Mouse (Mus musculus) CH12.LX (cell line): ENCODE results near the gene Aurkb. TPM values are rescaled to one million over a fixed set of nuclear protein-coding genes. Genes with fewer than 3 reads are reported as not detected.

Source experiments
- DNase-seq: peaks from one replicate; pipeline ENCODE4 v3.0.0-alpha.2; 2013; ENCODE audit errors: extremely low read depth
- H3K27ac ChIP-seq: 2 replicates; pipeline ENCODE4 v1.5.1; 2012; ENCODE audit warnings: low read depth, mild to moderate bottlenecking, control low read depth, moderate library complexity; ENCODE audit not compliant: insufficient read depth
- H3K27me3 ChIP-seq: replicated peaks from 2 replicates; pipeline ENCODE3; 2012; ENCODE audit warnings: inconsistent platforms
- H3K36me3 ChIP-seq, 2 experiments: replicated peaks in 1 of 2; 2 replicates each; pipeline versions ENCODE3 to v1.6.1; 2012; ENCODE audit warnings: inconsistent platforms in 1 of 2, low read length in 1 of 2, mild to moderate bottlenecking in 1 of 2, mixed read lengths in 1 of 2, moderate library complexity in 1 of 2; ENCODE audit not compliant: control insufficient read depth in 1 of 2, insufficient read depth in 1 of 2
- H3K4me1 ChIP-seq, 2 experiments: 2 replicates each; pipeline ENCODE4 v1.6.1; 2012; ENCODE audit warnings: inconsistent platforms in 1 of 2, moderate library complexity in 1 of 2; ENCODE audit not compliant: insufficient read depth in 2 of 2, control insufficient read depth in 1 of 2
- H3K4me2 ChIP-seq: 2 replicates; pipeline ENCODE4 v1.6.1; 2012; ENCODE audit warnings: low read depth, mild to moderate bottlenecking, control low read depth; ENCODE audit not compliant: poor library complexity, insufficient read depth, severe bottlenecking
- H3K4me3 ChIP-seq, 3 experiments: fragments of 150-350 bp in 1 of 3; sonication (generic) in 1 of 3; replicated peaks in 1 of 3; 2 replicates each; pipeline versions ENCODE3 to v1.5.1; 2011 to 2012; ENCODE audit warnings: low read depth in 2 of 3, low read length in 2 of 3, mild to moderate bottlenecking in 2 of 3, moderate library complexity in 2 of 3, control low read depth in 1 of 3, improper control_type of control experiment in 1 of 3, inconsistent platforms in 1 of 3, mixed read lengths in 1 of 3; ENCODE audit not compliant: poor library complexity in 1 of 3
- H3K79me2 ChIP-seq: replicated peaks from 2 replicates; pipeline ENCODE4 v1.6.1; 2012; ENCODE audit warnings: mild to moderate bottlenecking, moderate library complexity; ENCODE audit not compliant: control insufficient read depth, poor library complexity, insufficient read depth, severe bottlenecking; ENCODE audit errors: extremely low read depth
- H3K9ac ChIP-seq: 2 replicates; pipeline ENCODE4 v1.6.1; 2012; ENCODE audit warnings: low read depth, mild to moderate bottlenecking, control low read depth, moderate library complexity; ENCODE audit not compliant: insufficient read depth
- H3K9me3 ChIP-seq: replicated peaks from 2 replicates; pipeline ENCODE3; 2012; ENCODE audit warnings: low read length, inconsistent platforms, mixed read lengths
- CHD1 ChIP-seq: IDR thresholded peaks from 2 replicates; pipeline ENCODE4 v1.6.1; 2012; ENCODE audit warnings: low read depth, low read length, improper control_type of control experiment, inconsistent platforms
- CTCF ChIP-seq, 2 experiments: IDR thresholded peaks in 1 of 2; conservative IDR thresholded peaks in 1 of 2; 2 replicates each; pipeline ENCODE4 v1.5.1; 2011 to 2012; ENCODE audit warnings: low read depth in 2 of 2, low read length in 2 of 2, improper control_type of control experiment in 1 of 2, inconsistent platforms in 1 of 2, mild to moderate bottlenecking in 1 of 2, moderate library complexity in 1 of 2
- E2F4 ChIP-seq: IDR thresholded peaks from 2 replicates; pipeline ENCODE4 v1.6.1; 2011; ENCODE audit warnings: low read depth, low read length, improper control_type of control experiment; ENCODE audit not compliant: insufficient replicate concordance
- EP300 ChIP-seq: IDR thresholded peaks from 2 replicates; pipeline ENCODE4 v1.6.1; 2011; ENCODE audit warnings: low read length, improper control_type of control experiment
- ETS1 ChIP-seq: conservative IDR thresholded peaks from 2 replicates; pipeline ENCODE4 v1.6.1; 2012; ENCODE audit warnings: low read depth, mild to moderate bottlenecking, inconsistent platforms, low read length, improper control_type of control experiment, moderate library complexity
- GABPA ChIP-seq: IDR thresholded peaks from 2 replicates; pipeline ENCODE4 v1.6.1; 2012; ENCODE audit warnings: low read depth, low read length, improper control_type of control experiment, inconsistent platforms; ENCODE audit not compliant: insufficient replicate concordance
- HCFC1 ChIP-seq: IDR thresholded peaks from 2 replicates; pipeline ENCODE4 v1.6.1; 2012; ENCODE audit warnings: low read depth, mild to moderate bottlenecking, inconsistent platforms, low read length, improper control_type of control experiment
- IRF4 ChIP-seq: IDR thresholded peaks from 2 replicates; pipeline ENCODE4 v1.6.1; 2014; ENCODE audit warnings: low read depth, mild to moderate bottlenecking, inconsistent platforms, low read length, improper control_type of control experiment
- JUND ChIP-seq: conservative IDR thresholded peaks from 2 replicates; pipeline ENCODE4 v1.6.1; 2011; ENCODE audit warnings: low read depth, low read length, improper control_type of control experiment
- MAX ChIP-seq: IDR thresholded peaks from 2 replicates; pipeline ENCODE4 v1.6.1; 2011; ENCODE audit warnings: low read length, improper control_type of control experiment
- MXI1 ChIP-seq: IDR thresholded peaks from 2 replicates; pipeline ENCODE4 v1.6.1; 2011; ENCODE audit warnings: mild to moderate bottlenecking, low read depth, low read length, improper control_type of control experiment
- NELFE ChIP-seq: IDR thresholded peaks from 2 replicates; pipeline ENCODE4 v1.6.1; 2011; ENCODE audit warnings: low read depth, low read length, improper control_type of control experiment
- NRF1 ChIP-seq: IDR thresholded peaks from 2 replicates; pipeline ENCODE4 v1.6.1; 2014; ENCODE audit warnings: low read depth, mild to moderate bottlenecking, inconsistent platforms, low read length, improper control_type of control experiment, moderate library complexity
- RAD21 ChIP-seq: IDR thresholded peaks from 2 replicates; pipeline ENCODE4 v1.6.1; 2011; ENCODE audit warnings: low read depth, mild to moderate bottlenecking, low read length, improper control_type of control experiment, moderate library complexity
- SMC3 ChIP-seq: IDR thresholded peaks from 2 replicates; pipeline ENCODE4 v1.6.1; 2011; ENCODE audit warnings: low read depth, low read length, improper control_type of control experiment
- TBP ChIP-seq: conservative IDR thresholded peaks from 2 replicates; pipeline ENCODE4 v1.6.1; 2011; ENCODE audit warnings: low read depth, low read length, improper control_type of control experiment
- USF2 ChIP-seq: conservative IDR thresholded peaks from 2 replicates; pipeline ENCODE4 v1.6.1; 2011; ENCODE audit warnings: low read depth, low read length, improper control_type of control experiment
- ZC3H11A ChIP-seq: IDR thresholded peaks from 2 replicates; pipeline ENCODE4 v1.6.1; 2012; ENCODE audit warnings: low read depth, mild to moderate bottlenecking, inconsistent platforms, low read length, improper control_type of control experiment
- ZKSCAN1 ChIP-seq: IDR thresholded peaks from 2 replicates; pipeline ENCODE4 v1.6.1; 2012; ENCODE audit warnings: low read depth, inconsistent platforms, low read length, improper control_type of control experiment, borderline replicate concordance
- ZNF384 ChIP-seq: IDR thresholded peaks from 2 replicates; pipeline ENCODE4 v1.6.1; 2012; ENCODE audit warnings: low read depth, low read length, improper control_type of control experiment, inconsistent platforms
- dilution Hi-C: fragments of 300-500 bp; cut with MboI; formaldehyde crosslinking; loops from 2 replicates; pipeline ENCODE4 v1.14.3; 2020; ENCODE audit warnings: low sequenced_read_pairs; ENCODE audit not compliant: extremely low pct_unique_long_range_greater_than_20kb, extremely low pct_ligation_motif_present
- in situ Hi-C: fragments of 300-500 bp; cut with MboI; formaldehyde crosslinking; loops from 3 replicates; pipeline ENCODE4 v1.14.3; 2019; ENCODE audit warnings: low sequenced_read_pairs, low pct_ligation_motif_present, low pct_unique_long_range_greater_than_20kb, mixed read lengths
- polyA plus RNA-seq: library from polyadenylated mRNA; unstranded; fragments of >175 nt; gene quantifications from 2 replicates; pipeline ENCODE4 v1.2.1, GENCODE M21; 2012; ENCODE audit warnings: low read depth; ENCODE audit not compliant: insufficient read length
- total RNA-seq, 2 experiments: library from RNA; depleted of rRNA; stranded (reverse); fragments of 300-350 nt in 1 of 2; fragments of >200 nt in 1 of 2; gene quantifications; 2 replicates each; pipeline ENCODE4 v1.2.3; 2012 to 2014

Gene Aurkb
- total and polyA plus RNA-seq, 3 experiments, result 170 to 200 (median 190) TPM

DNA sequence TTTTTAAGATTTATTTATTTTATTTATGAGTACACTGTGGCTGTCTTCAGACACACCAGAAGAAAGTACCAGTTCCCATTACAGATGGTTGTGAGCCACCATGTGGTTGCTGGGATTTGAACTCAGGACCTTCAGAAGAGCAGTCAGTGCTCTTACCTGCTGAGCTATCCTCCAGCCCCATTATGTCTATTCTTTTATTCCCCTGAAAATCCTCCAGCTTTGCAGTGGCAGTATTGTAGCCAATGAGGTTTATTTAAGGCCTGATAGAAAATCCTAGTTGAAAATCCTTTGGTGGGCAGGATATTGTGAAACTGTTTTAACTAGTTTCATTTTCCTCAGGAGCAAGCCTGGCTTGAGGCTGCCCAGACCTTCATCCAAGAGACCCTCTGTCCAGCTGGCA, 24.8 kb upstream of the Aurkb start:
- peaks cover 18% of the 10 kb centered on the region for H3K79me2 ChIP-seq
- no peak overlapping the region for H3K4me3 ChIP-seq
- H3K4me2 ChIP-seq, result no peak overlapping the region
- TF ChIP-seq TBP (peak; percentile 84), USF2 (no peak), MAX (no peak), ZKSCAN1 (no peak), EP300 (no peak)
- peaks cover 5 to 21% of the 10 kb centered on the region in 2 experiments; a peak in 3 of 4 replicates for H3K4me1 ChIP-seq
- H3K36me3 ChIP-seq, result peaks cover 40 to 59% of the 10 kb centered on the region in 2 experiments
- H3K27ac ChIP-seq, result no peak overlapping the region
- no peaks in the 10 kb centered on the region for H3K9me3 ChIP-seq
- dilution Hi-C loops (no loop called here), in situ Hi-C loops (no loop called here)
- H3K9ac ChIP-seq, result no peak overlapping the region
- DNase-seq, result no peak
- no peaks in the 10 kb centered on the region for H3K27me3 ChIP-seq

DNA sequence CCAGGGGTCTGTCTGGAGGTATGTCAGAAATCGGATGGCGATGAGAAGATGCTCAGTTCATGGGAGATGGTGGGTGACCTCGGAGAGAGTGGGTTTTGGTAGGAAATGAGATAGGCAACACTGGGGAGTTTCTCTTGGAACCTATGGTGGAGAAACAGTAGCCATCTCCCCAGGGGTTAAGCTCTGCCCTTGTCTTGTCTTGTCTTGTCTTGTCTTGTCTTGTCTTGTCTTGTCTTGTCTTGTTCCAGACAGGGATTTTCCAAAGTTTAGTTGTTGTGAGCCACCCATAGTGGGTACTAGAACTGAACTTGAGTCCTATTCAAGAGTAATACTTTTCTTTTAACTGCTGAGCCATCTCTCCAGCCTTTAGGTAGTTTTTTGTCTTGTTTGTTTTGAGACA, 18.9 kb upstream of the Aurkb start:
- Histone ChIP-seq H3K9ac (no peak overlapping the region), H3K4me1 (no peaks in the 10 kb centered on the region), H3K27ac (no peak overlapping the region), H3K9me3 (no peaks in the 10 kb centered on the region), H3K4me2 (no peak overlapping the region), H3K79me2 (no peaks in the 10 kb centered on the region), H3K4me3 (no peak overlapping the region)
- DNase-seq, result no peak
- dilution Hi-C loops, result no loop called here
- in situ Hi-C loops, result no loop called here
- TF ChIP-seq SMC3 (no peak), CHD1 (peak; percentile 97), USF2 (no peak), GABPA (no peak), NELFE (no peak), JUND (no peak), NRF1 (no peak), E2F4 (no peak)
- TF ChIP-seq, all 38 proteins: peak for 1
- Histone ChIP-seq H3K27me3 (no peaks in the 10 kb centered on the region), H3K36me3 (peaks cover 86 to 100% of the 10 kb centered on the region in 2 experiments)

DNA sequence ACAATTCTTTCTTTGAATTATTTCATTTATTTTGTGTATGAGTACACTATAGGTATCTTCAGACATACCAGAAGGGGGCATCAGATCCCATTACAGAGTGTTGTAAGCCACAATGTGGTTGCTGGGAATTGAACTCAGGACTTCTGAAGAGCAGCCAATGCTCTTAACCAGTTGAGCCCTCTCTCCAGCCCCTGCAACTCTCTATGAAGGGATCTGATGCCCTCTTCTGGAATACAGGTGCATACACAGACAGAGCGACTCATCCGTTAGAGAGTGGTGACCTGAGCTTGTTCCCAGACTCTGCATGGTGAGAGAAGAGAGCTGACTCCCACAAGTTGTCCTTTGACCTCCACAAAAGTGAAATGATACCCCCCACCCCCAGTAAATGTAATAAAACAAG, 16.6 kb upstream of the Aurkb start:
- dilution Hi-C loops, result no loop called here
- DNase-seq, result no peak
- H3K9me3 ChIP-seq, result no peaks in the 10 kb centered on the region
- H3K79me2 ChIP-seq, result no peaks in the 10 kb centered on the region
- H3K9ac ChIP-seq, result no peak overlapping the region
- in situ Hi-C loops, result no loop called here
- H3K4me3 ChIP-seq, result no peak overlapping the region
- TF ChIP-seq HCFC1 (no peak), RAD21 (peak; percentile 53), MXI1 (no peak), ZC3H11A (no peak), CTCF (conservative IDR thresholded peaks at IDR 0.05 in 1 of 2, IDR thresholded peaks at IDR 0.05 in 1 of 2; ENCODE audit: low read depth in 2 of 2, low read length in 2 of 2) (peak; percentile 15 to 67; a peak in 3 of 4 replicates), IRF4 (no peak), TBP (no peak), NRF1 (no peak), ZNF384 (no peak), ETS1 (no peak)
- H3K4me1 ChIP-seq, result no peaks in the 10 kb centered on the region
- H3K36me3 ChIP-seq, result peaks cover 85 to 98% of the 10 kb centered on the region in 2 experiments
- H3K27ac ChIP-seq, result no peak overlapping the region
- no peaks in the 10 kb centered on the region for H3K27me3 ChIP-seq
- H3K4me2 ChIP-seq, result no peak overlapping the region
